Mouse (Mus musculus): ENCODE measurements around the gene Olfr69. TPM values are rescaled to one million over a fixed set of nuclear protein-coding genes. Genes with fewer than 3 reads are reported as not detected.
"Not testable (repeated sequence)": the region's sequence is repeated elsewhere in the genome, so short reads cannot be mapped to it uniquely, and the experiment has no call there.

The Olfr69 gene
- total RNA-seq, 2 experiments from 2014 or later, result not detected

- DNase-seq (ENCODE audit: low spot score in 2 of 2), result not testable (repeated sequence)
Measured at GRCm38 (mm10) chr7:103716398-103716797, 55.0 kb downstream of the Olfr69 start.

Other genes starting within 250 kb of the Olfr69 start
- gene Olfr612, start 228.9 kb downstream of the Olfr69 start, total RNA-seq (2021), result not detected
- gene Olfr613, start 223.5 kb downstream of the Olfr69 start, total RNA-seq (2021), result not detected
- not detected for gene Olfr615, start 215.5 kb downstream of the Olfr69 start, total RNA-seq (2021)
- not detected for gene Olfr616, start 202.5 kb downstream of the Olfr69 start, total RNA-seq (2021)
- not detected for gene Olfr617, start 198.5 kb downstream of the Olfr69 start, total RNA-seq (2021)
- not detected for gene Olfr618, start 181.5 kb downstream of the Olfr69 start, total RNA-seq (2021)
- gene Olfr619, start 171.0 kb downstream of the Olfr69 start, total RNA-seq (2021), result not detected
- gene Olfr620, start 159.1 kb downstream of the Olfr69 start, total RNA-seq (2021), result not detected
- not detected for gene Olfr622, start 128.9 kb downstream of the Olfr69 start, total RNA-seq (2021)
- not detected for gene Olfr623, start 107.9 kb downstream of the Olfr69 start, total RNA-seq (2021)
- gene Olfr624, start 100.4 kb downstream of the Olfr69 start, total RNA-seq (2021), result under 1 TPM in 1 of 2 experiments, not detected in 1; 0.06 TPM
- gene Olfr625-ps1, start 88.9 kb downstream of the Olfr69 start, total RNA-seq (2021), result not detected
- not detected for gene Olfr243, start 56.9 kb downstream of the Olfr69 start, total RNA-seq (2021)
- not detected for gene Olfr628, start 41.2 kb downstream of the Olfr69 start, total RNA-seq (2021)
- gene Olfr629, start 26.7 kb downstream of the Olfr69 start, total RNA-seq (2021), result not detected
- not detected for gene Olfr630, start 14.3 kb downstream of the Olfr69 start, total RNA-seq (2021)
- not detected for gene Olfr68, start 8.1 kb upstream of the Olfr69 start, total RNA-seq (2021)
- not detected for gene Olfr67, start 20.2 kb upstream of the Olfr69 start, total RNA-seq (2021)
- gene Hbb-bt, start 42.4 kb upstream of the Olfr69 start, total RNA-seq (2021), result 100 to 1,000 TPM; 618 to 940 TPM
- 1,000 to 10,000 TPM; 4,172 to 4,820 TPM for gene Hbb-bs, start 56.5 kb upstream of the Olfr69 start, total RNA-seq (2021)
- not detected for gene Hbb-bh2, start 68.9 kb upstream of the Olfr69 start, total RNA-seq (2021)
- not detected for gene Hbb-bh1, start 71.6 kb upstream of the Olfr69 start, total RNA-seq (2021)
- not detected for gene Hbb-y, start 81.6 kb upstream of the Olfr69 start, total RNA-seq (2021)
- not detected for gene Olfr66, start 114.7 kb upstream of the Olfr69 start, total RNA-seq (2021)
- gene Olfr64, start 122.9 kb upstream of the Olfr69 start, total RNA-seq (2021), result not detected
- gene Olfr65, start 131.9 kb upstream of the Olfr69 start, total RNA-seq (2021), result not detected
- gene Olfr631, start 157.2 kb upstream of the Olfr69 start, total RNA-seq (2021), result not detected
- not detected for gene Olfr632, start 162.8 kb upstream of the Olfr69 start, total RNA-seq (2021)
- not detected for gene Olfr633, start 172.8 kb upstream of the Olfr69 start, total RNA-seq (2021)
- not detected for gene Olfr635, start 199.6 kb upstream of the Olfr69 start, total RNA-seq (2021)
- not detected for gene Olfr638, start 227.2 kb upstream of the Olfr69 start, total RNA-seq (2021)
- gene Olfr639, start 245.7 kb upstream of the Olfr69 start, total RNA-seq (2021), result under 1 TPM in 1 of 2 experiments, not detected in 1; 0.08 TPM

Measured in adrenal gland, postnatal 4 days (tissue).